Mouse (Mus musculus): ENCODE measurements around the gene Hdac4. TPM values are rescaled to one million over a fixed set of nuclear protein-coding genes. Genes with fewer than 3 reads are reported as not detected.

Hdac4 gene
- polyA plus RNA-seq, 1 experiment = 13.3 TPM

GRCm38 (mm10) chr1:91985783-91986182, 209.7 kb downstream of the Hdac4 start:
- no peaks in the 10 kb centered on the region; the same call in 1 of the 2 replicates for H3K4me1 ChIP-seq (ENCODE audit: control insufficient read depth, insufficient read depth, insufficient read length)
- no peak overlapping the region for H3K4me3 ChIP-seq (ENCODE audit: extremely low read depth, insufficient read depth, insufficient read length)
- no peaks in the 10 kb centered on the region for H3K27me3 ChIP-seq (ENCODE audit: control insufficient read depth, insufficient read depth, low read length)
- peaks cover 23% of the 10 kb centered on the region for H3K36me3 ChIP-seq (ENCODE audit: control insufficient read depth, insufficient read depth, low read length)
- DNase-seq (ENCODE audit: low read depth in 1 of 2, low spot score in 2 of 2) = no peak
- no peak overlapping the region for H3K27ac ChIP-seq (ENCODE audit: insufficient read depth, low read length)
- TF ChIP-seq CTCF (IDR thresholded peaks at IDR 0.05; ENCODE audit: extremely low read depth, insufficient read depth, insufficient read length, insufficient replicate concordance) (no peak), POLR2A (IDR thresholded peaks at IDR 0.05; ENCODE audit: low read depth, low read length) (no peak)

GRCm38 (mm10) chr1:91984507-91984906, 211.0 kb downstream of the Hdac4 start:
- Histone ChIP-seq H3K4me1 (ENCODE audit: control insufficient read depth, insufficient read depth, insufficient read length) (no peaks in the 10 kb centered on the region; the same call in 1 of the 2 replicates), H3K36me3 (ENCODE audit: control insufficient read depth, insufficient read depth, low read length) (peaks cover 21% of the 10 kb centered on the region), H3K27me3 (ENCODE audit: control insufficient read depth, insufficient read depth, low read length) (no peaks in the 10 kb centered on the region), H3K4me3 (ENCODE audit: extremely low read depth, insufficient read depth, insufficient read length) (no peak overlapping the region), H3K27ac (ENCODE audit: insufficient read depth, low read length) (no peak overlapping the region)
- no peak for DNase-seq (ENCODE audit: low read depth in 1 of 2, low spot score in 2 of 2)
- no peak for TF ChIP-seq POLR2A (IDR thresholded peaks at IDR 0.05; ENCODE audit: low read depth, low read length)
- no peak for TF ChIP-seq CTCF (IDR thresholded peaks at IDR 0.05; ENCODE audit: extremely low read depth, insufficient read depth, insufficient read length, insufficient replicate concordance)
- WGBS = 46% methylated on average over 8 of the region's 8 CpGs

- Histone ChIP-seq H3K36me3 (ENCODE audit: control insufficient read depth, insufficient read depth, low read length) (peaks cover 14% of the 10 kb centered on the region), H3K4me3 (ENCODE audit: extremely low read depth, insufficient read depth, insufficient read length) (no peak overlapping the region), H3K27me3 (ENCODE audit: control insufficient read depth, insufficient read depth, low read length) (no peaks in the 10 kb centered on the region), H3K27ac (ENCODE audit: insufficient read depth, low read length) (no peak overlapping the region), H3K4me1 (ENCODE audit: control insufficient read depth, insufficient read depth, insufficient read length) (no peaks in the 10 kb centered on the region; the same call in 1 of the 2 replicates)
- no peak for DNase-seq (ENCODE audit: low read depth in 1 of 2, low spot score in 2 of 2)
- 81% methylated on average over 1 of the region's 1 CpGs for WGBS
- TF ChIP-seq CTCF (IDR thresholded peaks at IDR 0.05; ENCODE audit: extremely low read depth, insufficient read depth, insufficient read length, insufficient replicate concordance) (no peak), POLR2A (IDR thresholded peaks at IDR 0.05; ENCODE audit: low read depth, low read length) (no peak)
Measured at GRCm38 (mm10) chr1:91981381-91981780, 214.1 kb downstream of the Hdac4 start.

- Histone ChIP-seq H3K27me3 (ENCODE audit: control insufficient read depth, insufficient read depth, low read length) (no peaks in the 10 kb centered on the region), H3K4me3 (ENCODE audit: extremely low read depth, insufficient read depth, insufficient read length) (no peak overlapping the region), H3K27ac (ENCODE audit: insufficient read depth, low read length) (no peak overlapping the region), H3K36me3 (ENCODE audit: control insufficient read depth, insufficient read depth, low read length) (peaks cover 14% of the 10 kb centered on the region), H3K4me1 (ENCODE audit: control insufficient read depth, insufficient read depth, insufficient read length) (no peaks in the 10 kb centered on the region)
- no peak for DNase-seq (ENCODE audit: low read depth in 1 of 2, low spot score in 2 of 2)
- no peak for TF ChIP-seq POLR2A (IDR thresholded peaks at IDR 0.05; ENCODE audit: low read depth, low read length)
- TF ChIP-seq CTCF (IDR thresholded peaks at IDR 0.05; ENCODE audit: extremely low read depth, insufficient read depth, insufficient read length, insufficient replicate concordance) = no peak
- 86% methylated on average over 3 of the region's 3 CpGs for WGBS
Measured at GRCm38 (mm10) chr1:91978443-91978842, 217.1 kb downstream of the Hdac4 start.

- TF ChIP-seq POLR2A (IDR thresholded peaks at IDR 0.05; ENCODE audit: low read depth, low read length) (no peak), CTCF (IDR thresholded peaks at IDR 0.05; ENCODE audit: extremely low read depth, insufficient read depth, insufficient read length, insufficient replicate concordance) (peak; percentile 12; the same call in 1 of the 2 replicates)
- Histone ChIP-seq H3K36me3 (ENCODE audit: control insufficient read depth, insufficient read depth, low read length) (peaks cover 26% of the 10 kb centered on the region), H3K4me1 (ENCODE audit: control insufficient read depth, insufficient read depth, insufficient read length) (no peaks in the 10 kb centered on the region), H3K4me3 (ENCODE audit: extremely low read depth, insufficient read depth, insufficient read length) (no peak overlapping the region), H3K27ac (ENCODE audit: insufficient read depth, low read length) (no peak overlapping the region), H3K27me3 (ENCODE audit: control insufficient read depth, insufficient read depth, low read length) (no peaks in the 10 kb centered on the region)
- no peak for DNase-seq (ENCODE audit: low read depth in 1 of 2, low spot score in 2 of 2)
- 82% methylated on average over 5 of the region's 5 CpGs for WGBS
Measured at GRCm38 (mm10) chr1:91968710-91969379, 226.7 kb downstream of the Hdac4 start.

- no peak overlapping the region for H3K27ac ChIP-seq (ENCODE audit: insufficient read depth, low read length)
- no peaks in the 10 kb centered on the region for H3K27me3 ChIP-seq (ENCODE audit: control insufficient read depth, insufficient read depth, low read length)
- TF ChIP-seq POLR2A (IDR thresholded peaks at IDR 0.05; ENCODE audit: low read depth, low read length) = no peak
- TF ChIP-seq CTCF (IDR thresholded peaks at IDR 0.05; ENCODE audit: extremely low read depth, insufficient read depth, insufficient read length, insufficient replicate concordance) = no peak
- DNase-seq (ENCODE audit: low read depth in 1 of 2, low spot score in 2 of 2) = no peak
- H3K4me1 ChIP-seq (ENCODE audit: control insufficient read depth, insufficient read depth, insufficient read length) = no peaks in the 10 kb centered on the region
- no peak overlapping the region for H3K4me3 ChIP-seq (ENCODE audit: extremely low read depth, insufficient read depth, insufficient read length)
- H3K36me3 ChIP-seq (ENCODE audit: control insufficient read depth, insufficient read depth, low read length) = peaks cover 22% of the 10 kb centered on the region
- 85% methylated on average over 1 of the region's 1 CpGs for WGBS
Measured at GRCm38 (mm10) chr1:91967041-91967440, 228.5 kb downstream of the Hdac4 start.
